Mouse (Mus musculus) liver, postnatal 0 days (tissue): ENCODE measurements around the gene Il4. TPM values are rescaled to one million over a fixed set of nuclear protein-coding genes. Genes with fewer than 3 reads are reported as not detected.

Experiments used
- ATAC-seq: fragments of 200-750 bp; cut with Nextera tagmentation; 2 replicates; pipeline ENCODE4 v1.8.0; 2017; ENCODE audit warnings: mild to moderate bottlenecking, moderate library complexity
- DNase-seq: peaks from one replicate; pipeline ENCODE4 v3.0.0-alpha.2; 2016
- H3K27ac ChIP-seq: fragments of 300-500 bp; sonication (generic); 2 replicates; pipeline ENCODE4 v1.5.1; 2014; ENCODE audit warnings: antibody characterized with exemption, moderate library complexity, mild to moderate bottlenecking, low read depth
- H3K27me3 ChIP-seq: fragments of 300-500 bp; sonication (generic); 2 replicates; pipeline ENCODE4 v1.6.1; 2014; ENCODE audit warnings: low read length, control low read depth, mixed read lengths; ENCODE audit not compliant: insufficient read depth
- H3K36me3 ChIP-seq: fragments of 300-500 bp; sonication (generic); replicated peaks from 2 replicates; pipeline ENCODE4 v1.6.1; 2014; ENCODE audit warnings: mild to moderate bottlenecking, control low read depth, low read length, moderate library complexity, mixed read lengths; ENCODE audit not compliant: insufficient read depth
- H3K4me1 ChIP-seq: fragments of 300-500 bp; sonication (generic); 2 replicates; pipeline ENCODE4 v1.6.1; 2014; ENCODE audit warnings: antibody characterized with exemption, mild to moderate bottlenecking, control low read depth; ENCODE audit not compliant: insufficient read depth
- H3K4me2 ChIP-seq: fragments of 300-500 bp; sonication (generic); 2 replicates; pipeline ENCODE4 v1.6.1; 2014; ENCODE audit warnings: low read depth, mild to moderate bottlenecking, low read length, moderate library complexity, mixed read lengths
- H3K4me3 ChIP-seq: fragments of 300-500 bp; sonication (generic); 2 replicates; pipeline ENCODE4 v1.5.1; 2014; ENCODE audit warnings: low read depth, low read length
- H3K9ac ChIP-seq: fragments of 300-500 bp; sonication (generic); replicated peaks from 2 replicates; pipeline ENCODE4 v1.6.1; 2014; ENCODE audit warnings: mild to moderate bottlenecking, moderate library complexity
- H3K9me3 ChIP-seq: fragments of 300-500 bp; sonication (generic); 2 replicates; pipeline ENCODE4 v1.6.1; 2016; ENCODE audit warnings: mild to moderate bottlenecking, control low read depth, low read length, mixed read lengths
- CTCF ChIP-seq: sonication (generic); IDR thresholded peaks from 2 replicates; pipeline ENCODE4 v1.5.1; 2016; ENCODE audit warnings: antibody characterized with exemption, low read depth
- EP300 ChIP-seq: IDR thresholded peaks from 2 replicates; pipeline ENCODE4 v1.6.1; 2016; ENCODE audit warnings: antibody characterized with exemption, low read depth, mild to moderate bottlenecking
- WGBS: fragments of 180-500 bp; shearing (Covaris S2); extraction: QIAGEN DNeasy Blood & Tissue Kit; methylation state at CpG from one replicate; pipeline ENCODE4 v1.1.7; 2014; ENCODE audit not compliant: insufficient replicate concordance; 5-methylcytosine and 5-hydroxymethylcytosine counted together
- polyA plus RNA-seq: library from polyadenylated mRNA; unstranded; fragments of >200 nt; fragmentation: Nextera tagmentation; extraction: Ambion mirVana; gene quantifications from 2 replicates; pipeline ENCODE4 v1.2.1, GENCODE M21; 2015

The Il4 gene
- polyA plus RNA-seq, 1 experiment from 2014 or later = 0.28 TPM

GRCm38 (mm10) chr11:53609672-53610071 lies 8.8 kb downstream of the Il4 start:
- no peak for ATAC-seq

GRCm38 (mm10) chr11:53609231-53609630 lies 9.2 kb downstream of the Il4 start:
- Histone ChIP-seq H3K36me3 (no peaks in the 10 kb centered on the region), H3K4me1 (no peaks in the 10 kb centered on the region), H3K27me3 (no peaks in the 10 kb centered on the region), H3K4me2 (no peak overlapping the region), H3K4me3 (no peak overlapping the region), H3K9me3 (no peaks in the 10 kb centered on the region), H3K9ac (no peak overlapping the region), H3K27ac (no peak overlapping the region)
- DNase-seq (no peak), ATAC-seq (peak; percentile 56)
- 43% methylated on average over 6 of the region's 6 CpGs for WGBS
- TF ChIP-seq EP300 (0 out of 2 replicates have a peak, but pooled peaks have one; percentile 16), CTCF (no peak)

More at GRCm38 (mm10) chr11:53609672-53610071, 8.8 kb downstream of the Il4 start:
- DNase-seq = no peak
- H3K4me3 ChIP-seq = no peak overlapping the region
- no peak overlapping the region for H3K4me2 ChIP-seq
- H3K9me3 ChIP-seq = no peaks in the 10 kb centered on the region
- no peaks in the 10 kb centered on the region for H3K27me3 ChIP-seq
- 48% methylated on average over 3 of the region's 3 CpGs for WGBS
- no peak overlapping the region for H3K9ac ChIP-seq
- TF ChIP-seq EP300 (no peak), CTCF (no peak)
- no peak overlapping the region for H3K27ac ChIP-seq
- H3K36me3 ChIP-seq = no peaks in the 10 kb centered on the region
- no peaks in the 10 kb centered on the region for H3K4me1 ChIP-seq

GRCm38 (mm10) chr11:53605609-53606008 lies 12.9 kb downstream of the Il4 start:
- Histone ChIP-seq H3K4me1 (no peaks in the 10 kb centered on the region), H3K27ac (no peak overlapping the region), H3K36me3 (no peaks in the 10 kb centered on the region), H3K9ac (no peak overlapping the region), H3K27me3 (no peaks in the 10 kb centered on the region), H3K4me2 (peak overlapping the region; percentile 4; the same call in 1 of the 2 replicates), H3K9me3 (no peaks in the 10 kb centered on the region), H3K4me3 (no peak overlapping the region)
- ATAC-seq (no peak), DNase-seq (no peak)
- WGBS = 10% methylated on average over 12 of the region's 12 CpGs
- TF ChIP-seq EP300 (no peak), CTCF (no peak)

GRCm38 (mm10) chr11:53604983-53605382 lies 13.5 kb downstream of the Il4 start:
- no peak overlapping the region for H3K9ac ChIP-seq
- DNase-seq = no peak
- 89% methylated on average over 3 of the region's 3 CpGs for WGBS

GRCm38 (mm10) chr11:53591116-53591515 lies 27.4 kb downstream of the Il4 start:
- ATAC-seq (no peak), DNase-seq (no peak)
- Histone ChIP-seq H3K4me1 (peaks cover 3% of the 10 kb centered on the region; the same call in 1 of the 2 replicates), H3K9me3 (no peaks in the 10 kb centered on the region), H3K4me3 (no peak overlapping the region), H3K27ac (no peak overlapping the region), H3K36me3 (peaks cover 3% of the 10 kb centered on the region; the same call in 1 of the 2 replicates), H3K27me3 (no peaks in the 10 kb centered on the region), H3K9ac (no peak overlapping the region), H3K4me2 (no peak overlapping the region)
- no peak for TF ChIP-seq EP300
- no peak for TF ChIP-seq CTCF
- 84% methylated on average over 5 of the region's 5 CpGs for WGBS

More at GRCm38 (mm10) chr11:53604983-53605382, 13.5 kb downstream of the Il4 start:
- Histone ChIP-seq H3K36me3 (no peaks in the 10 kb centered on the region), H3K27me3 (no peaks in the 10 kb centered on the region), H3K4me3 (no peak overlapping the region), H3K4me2 (no peak overlapping the region), H3K4me1 (no peaks in the 10 kb centered on the region), H3K9me3 (no peaks in the 10 kb centered on the region), H3K27ac (no peak overlapping the region)
- TF ChIP-seq CTCF (no peak; the same call in 1 of the 2 replicates), EP300 (no peak)
- no peak for ATAC-seq

GRCm38 (mm10) chr11:53590368-53590768 lies 28.1 kb downstream of the Il4 start:
- ATAC-seq = no peak
- no peaks in the 10 kb centered on the region for H3K27me3 ChIP-seq
- H3K36me3 ChIP-seq = peaks cover 3% of the 10 kb centered on the region; the same call in 1 of the 2 replicates
- H3K4me2 ChIP-seq = peak overlapping the region; percentile 58
- H3K9ac ChIP-seq = no peak overlapping the region
- H3K4me1 ChIP-seq = peaks cover 3% of the 10 kb centered on the region; the same call in 1 of the 2 replicates
- no peaks in the 10 kb centered on the region for H3K9me3 ChIP-seq
- peak; percentile 90 for TF ChIP-seq CTCF
- TF ChIP-seq EP300 = no peak
- H3K27ac ChIP-seq = no peak overlapping the region
- peak overlapping the region; percentile 31 for H3K4me3 ChIP-seq
- WGBS = 19% methylated on average over 15 of the region's 15 CpGs
- DNase-seq = peak; percentile 82
